ENCODE assay signal across 14 mouse cellular contexts in genomic region chr13:95902696-95903095, GRCm38 (mm10).
"Had no signal": no experiment of that assay in that cellular context is flagged by ENCODE, and none has a peak within 500 bp of the region (broad histone marks: within the 10 kb centered on the region; RNA-seq: fewer than 3 reads in every experiment).

No protein-coding gene starts in this region.

- ATAC-seq: midbrain, embryonic 13.5 days; midbrain, embryonic 15.5 days had no signal

- DNase-seq: lung, adult 18-20 months; lung, embryonic 14.5 days; lung, postnatal 10 days; lung, postnatal 4 days; right cerebral cortex, postnatal 14 days; thymus, adult 2 months; thymus, postnatal 25 days; thymus, postnatal 4 days had no signal

- H3K27ac ChIP-seq: midbrain, embryonic 13.5 days; midbrain, embryonic 15.5 days; neural tube, embryonic 12.5 days; stomach, embryonic 15.5 days; stomach, postnatal 0 days had no signal

- H3K9me3 ChIP-seq: midbrain, embryonic 15.5 days; stomach, embryonic 15.5 days had no signal

- H3K4me1 ChIP-seq: midbrain, embryonic 13.5 days; midbrain, embryonic 15.5 days; neural tube, embryonic 12.5 days; stomach, embryonic 15.5 days had no signal

- H3K27me3 ChIP-seq: midbrain, embryonic 13.5 days; midbrain, embryonic 15.5 days; neural tube, embryonic 12.5 days; stomach, embryonic 15.5 days had no signal

- H3K4me3 ChIP-seq: midbrain, embryonic 13.5 days; midbrain, embryonic 15.5 days; neural tube, embryonic 12.5 days; stomach, embryonic 15.5 days had no signal

- H3K9ac ChIP-seq: lung, embryonic 14.5 days; midbrain, embryonic 13.5 days; midbrain, embryonic 15.5 days; neural tube, embryonic 12.5 days; stomach, embryonic 15.5 days had no signal

- H3K36me3 ChIP-seq: midbrain, embryonic 13.5 days; midbrain, embryonic 15.5 days; neural tube, embryonic 12.5 days; stomach, embryonic 15.5 days had no signal

- H3K4me2 ChIP-seq: lung, embryonic 14.5 days; midbrain, embryonic 11.5 days; midbrain, embryonic 13.5 days; midbrain, embryonic 15.5 days; neural tube, embryonic 12.5 days; stomach, embryonic 15.5 days had no signal
